In genomic region chr10:118596206-118596605, GRCm38 (mm10) we compare ENCODE assay signal across 18 mouse cellular contexts.
DNase-seq lines count a peak whose midpoint lies in the region; ATAC-seq and TF ChIP-seq lines count a peak whose summit lies in the region.
"Had no signal": no experiment of that assay in that cellular context is flagged by ENCODE, and none has a peak within 500 bp of the region (broad histone marks: within the 10 kb centered on the region; RNA-seq: fewer than 3 reads in every experiment).

No protein-coding gene starts in this region.

- no peaks in the 10 kb centered on the region for H3K36me3 ChIP-seq in heart, embryonic 12.5 days
- no peaks in the 10 kb centered on the region for H3K36me3 ChIP-seq in intestine, postnatal 0 days (ENCODE audit: control insufficient read depth, insufficient read depth)
- H3K36me3 ChIP-seq: G1E; hindbrain, embryonic 15.5 days; neural tube, embryonic 15.5 days had no signal

- peak overlapping the region; percentile 24; the same call in 1 of the 2 replicates for H3K9ac ChIP-seq in heart, embryonic 12.5 days
- no peak overlapping the region for H3K9ac ChIP-seq in intestine, postnatal 0 days (ENCODE audit: low read depth, low read length)
- H3K9ac ChIP-seq: hindbrain, embryonic 15.5 days; liver, embryonic 14.5 days; neural tube, embryonic 15.5 days had no signal

- no peak overlapping the region for H3K27ac ChIP-seq in heart, embryonic 12.5 days (ENCODE audit: poor library complexity, severe bottlenecking)
- H3K27ac ChIP-seq in intestine, postnatal 0 days (ENCODE audit: low read depth, low read length), result no peak overlapping the region
- H3K27ac ChIP-seq: hindbrain, embryonic 15.5 days; kidney, postnatal 0 days; liver, embryonic 14.5 days; neural tube, embryonic 15.5 days had no signal

- intact Hi-C loops in heart, postnatal 25 days (cut with DNase I), result loop anchor here (10.0 kb wide), 2 partner anchors 209 to 359 kb away; no protein-coding TSS in a partner anchor

- TF ChIP-seq CTCF in intestine, postnatal 0 days (IDR thresholded peaks at IDR 0.05; ENCODE audit: low read depth), result no peak

- H3K9me3 ChIP-seq in heart, embryonic 12.5 days (replicated peaks), result no peaks in the 10 kb centered on the region
- no peaks in the 10 kb centered on the region for H3K9me3 ChIP-seq in intestine, postnatal 0 days (ENCODE audit: control insufficient read depth)
- H3K9me3 ChIP-seq: hindbrain, embryonic 15.5 days; neural tube, embryonic 15.5 days had no signal

- H3K4me3 ChIP-seq in heart, embryonic 12.5 days, result no peak overlapping the region; the same call in 1 of the 2 replicates
- H3K4me3 ChIP-seq in intestine, postnatal 0 days (ENCODE audit: low read depth, low read length), result no peak overlapping the region
- H3K4me3 ChIP-seq: hindbrain, embryonic 15.5 days; neural tube, embryonic 15.5 days had no signal

- no peak for ATAC-seq in heart, embryonic 12.5 days (ENCODE audit: insufficient number of reproducible peaks, low FRiP score)
- no peak for ATAC-seq in intestine, postnatal 0 days

- DNase-seq in heart, adult 11 months, result peak; percentile 88
- no peak for DNase-seq in heart, postnatal 25 days (ENCODE audit: low spot score)
- DNase-seq in ovary, postnatal 14 days (ENCODE audit: low spot score), result peak; percentile 3
- no peak for DNase-seq in ovary, adult 18-20 months (ENCODE audit: low spot score)
- DNase-seq in kidney, adult 11 months, result no peak
- no peak for DNase-seq in T-cell, adult 2 months (ENCODE audit: low spot score)
- DNase-seq: cerebellum, adult 18-20 months; embryo, embryonic 11 days; gastrocnemius, postnatal 25 days; left cerebral cortex, postnatal 4 days; right cerebral cortex, adult 18-20 months had no signal

- peak overlapping the region; percentile 45 for H3K4me2 ChIP-seq in heart, embryonic 12.5 days
- peak overlapping the region; percentile 21; the same call in 1 of the 2 replicates for H3K4me2 ChIP-seq in intestine, postnatal 0 days (replicated peaks; ENCODE audit: low read depth)
- H3K4me2 ChIP-seq: hindbrain, embryonic 15.5 days; neural tube, embryonic 15.5 days had no signal

- peaks cover 12% of the 10 kb centered on the region for H3K4me1 ChIP-seq in heart, embryonic 12.5 days (replicated peaks)
- H3K4me1 ChIP-seq in intestine, postnatal 0 days (replicated peaks; ENCODE audit: control insufficient read depth, insufficient read depth, low read length), result 0 out of 2 replicates have a peak, but pooled peaks cover 2% of the 10 kb centered on the region

- H3K27me3 ChIP-seq in heart, embryonic 12.5 days (replicated peaks), result no peaks in the 10 kb centered on the region
- no peaks in the 10 kb centered on the region for H3K27me3 ChIP-seq in intestine, postnatal 0 days (replicated peaks; ENCODE audit: control insufficient read depth, insufficient read depth, low read length)
- H3K27me3 ChIP-seq: hindbrain, embryonic 15.5 days; neural tube, embryonic 15.5 days had no signal

- WGBS in heart, embryonic 12.5 days, result 14% methylated on average over 8 of the region's 8 CpGs
- WGBS in intestine, postnatal 0 days, result 41% methylated on average over 8 of the region's 8 CpGs

Comparison
In these comparisons a context has a peak if more than half of its experiments do, and no peak if none do; other contexts are left out.
1. DNase-seq: peak in heart, adult 11 months (single experiment) and ovary, postnatal 14 days (single experiment); none in heart, postnatal 25 days (single experiment), ovary, adult 18-20 months (single experiment), kidney, adult 11 months (single experiment) and T-cell, adult 2 months (single experiment).